Mouse (Mus musculus): Measurements from ENCODE around the gene Rps21.

The Rps21 gene

DNA sequence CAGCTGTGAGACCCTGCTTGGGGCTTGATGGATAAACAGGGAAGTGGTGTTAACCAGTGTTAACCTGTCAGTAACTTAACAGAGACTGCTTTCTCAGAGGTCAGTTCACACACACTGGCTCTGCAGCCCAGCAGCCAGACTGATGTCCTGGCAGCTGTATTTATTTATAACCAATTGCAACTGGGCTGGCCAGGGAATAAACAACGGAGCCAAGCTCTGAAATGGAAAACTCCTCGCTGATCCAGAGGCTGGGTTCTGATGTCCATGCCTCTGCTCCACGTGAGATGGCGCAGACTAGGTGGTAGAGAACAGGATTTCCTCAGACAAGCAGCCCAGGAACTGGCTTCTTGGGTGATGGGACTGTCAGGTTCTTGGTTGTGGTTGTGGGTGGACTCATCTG, 34.8 kb downstream of the Rps21 start:
- DNase-seq: no peak

DNA sequence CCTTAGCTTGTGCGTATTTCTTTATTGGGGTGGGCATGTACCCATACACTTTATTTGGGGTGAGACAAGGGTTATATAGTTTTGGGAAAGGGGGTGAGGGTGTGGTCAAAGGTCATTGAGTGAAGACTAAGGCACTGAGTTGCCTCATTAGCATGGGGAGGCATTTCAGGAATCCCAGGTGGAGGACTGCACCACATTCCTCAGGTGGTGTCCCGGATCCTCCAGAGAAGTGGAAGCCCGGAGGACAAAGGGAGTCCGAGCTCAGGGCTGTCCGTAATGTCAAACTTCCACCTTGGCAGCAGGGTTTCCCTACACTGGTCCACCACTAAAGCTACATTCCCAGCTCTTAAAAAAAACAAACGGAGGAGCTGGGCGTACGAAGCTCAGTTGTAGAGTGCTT, 35.7 kb downstream of the Rps21 start:
- DNase-seq: no peak

DNA sequence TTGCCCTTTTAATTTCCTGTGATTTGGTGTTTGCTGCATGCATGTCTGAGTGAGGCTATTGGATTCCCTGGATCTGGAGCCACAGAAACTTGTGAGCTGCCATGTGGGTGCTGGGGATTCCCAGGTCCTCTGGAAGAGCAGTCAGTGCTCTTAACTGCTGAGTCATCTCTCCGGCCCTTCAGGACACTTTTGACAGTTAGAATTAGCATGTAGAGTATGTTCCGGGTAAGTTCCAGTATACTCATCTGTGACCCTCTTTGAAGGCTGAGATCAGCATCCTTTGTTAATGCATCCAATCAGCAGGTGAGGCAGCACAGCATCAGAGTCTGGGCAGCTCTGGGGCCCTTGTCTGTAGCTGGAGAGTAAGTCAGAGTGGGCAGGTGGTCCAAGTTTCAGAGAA, 43.1 kb downstream of the Rps21 start:
- no peak for DNase-seq

DNA sequence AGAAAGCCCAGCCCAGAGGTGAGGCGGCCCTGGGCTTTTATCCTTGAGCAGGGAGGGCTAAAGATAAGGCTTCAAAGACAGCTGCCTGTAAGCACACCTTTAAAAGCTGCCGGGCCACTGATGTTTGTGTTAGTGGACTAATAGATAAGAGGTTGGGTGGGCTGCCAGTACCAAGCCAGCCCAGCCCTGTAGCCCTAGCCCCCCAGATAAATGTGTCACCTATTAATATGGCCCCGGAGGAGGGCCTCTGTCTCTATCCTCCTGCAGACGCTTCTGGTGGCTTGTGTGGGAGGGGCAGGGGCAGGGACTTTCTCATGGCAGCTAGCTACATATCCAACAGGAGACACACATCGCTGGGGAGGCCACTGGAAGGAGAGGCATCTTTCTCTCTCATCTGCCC, 43.6 kb downstream of the Rps21 start:
- DNase-seq: no peak

DNA sequence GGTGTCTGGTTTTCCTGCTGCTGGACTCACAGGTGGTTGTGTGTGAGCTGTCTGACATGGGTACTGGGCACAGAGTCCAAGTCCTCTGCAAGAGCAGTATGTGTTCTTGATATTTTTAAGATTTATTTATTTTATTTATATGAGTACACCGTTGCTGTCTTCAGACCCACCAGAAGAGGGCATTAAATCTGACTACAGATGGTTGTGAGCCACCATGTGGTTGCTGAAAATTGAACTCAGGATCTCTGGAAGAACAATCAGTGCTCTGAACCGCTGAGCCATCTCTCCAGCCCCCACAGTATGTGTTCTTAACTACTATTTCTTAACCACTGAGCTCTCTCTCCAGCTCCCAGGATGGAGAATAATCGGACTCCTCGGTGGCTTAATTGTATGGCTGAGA, 45.0 kb downstream of the Rps21 start:
- no peak for DNase-seq

DNA sequence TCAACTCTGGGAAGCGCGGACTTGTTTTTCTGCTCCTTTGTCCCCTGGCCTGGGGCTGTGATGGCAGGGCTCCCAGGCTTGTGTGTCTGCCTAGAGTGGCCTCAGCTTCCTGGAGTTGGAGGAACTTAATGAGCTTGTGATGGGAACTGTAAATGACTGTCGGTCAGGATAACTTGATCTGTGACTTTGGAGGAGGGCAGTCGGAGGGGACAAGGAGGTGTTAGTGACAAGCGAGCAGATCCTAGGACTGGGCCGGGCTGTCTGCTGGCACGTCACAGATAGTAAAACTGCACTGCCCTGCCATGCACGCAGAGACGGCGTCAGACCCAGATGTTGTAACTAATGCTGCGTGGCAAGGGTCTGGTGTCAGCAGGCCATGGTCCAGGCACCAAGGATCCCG, 46.3 kb downstream of the Rps21 start:
- no peak for DNase-seq

DNA sequence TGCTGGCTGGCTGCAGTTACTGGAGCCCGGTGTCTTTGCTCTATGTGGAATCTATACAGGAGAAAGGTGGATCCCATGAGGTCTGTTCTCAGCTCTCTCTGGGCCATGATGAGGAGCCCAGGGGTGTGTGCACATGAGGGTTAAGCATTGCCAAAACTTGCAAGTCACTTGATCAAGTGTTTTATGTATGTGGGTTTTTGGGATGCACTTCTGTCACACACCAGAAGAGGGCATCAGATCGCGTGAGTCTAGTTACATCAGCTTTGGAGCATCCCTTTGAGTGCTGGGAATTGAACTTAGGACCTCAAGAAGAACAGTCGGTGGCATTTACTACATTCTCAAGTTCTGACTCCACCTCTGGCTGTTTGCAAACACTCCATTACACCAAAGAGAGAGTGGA, 47.4 kb downstream of the Rps21 start:
- no peak for DNase-seq

DNA sequence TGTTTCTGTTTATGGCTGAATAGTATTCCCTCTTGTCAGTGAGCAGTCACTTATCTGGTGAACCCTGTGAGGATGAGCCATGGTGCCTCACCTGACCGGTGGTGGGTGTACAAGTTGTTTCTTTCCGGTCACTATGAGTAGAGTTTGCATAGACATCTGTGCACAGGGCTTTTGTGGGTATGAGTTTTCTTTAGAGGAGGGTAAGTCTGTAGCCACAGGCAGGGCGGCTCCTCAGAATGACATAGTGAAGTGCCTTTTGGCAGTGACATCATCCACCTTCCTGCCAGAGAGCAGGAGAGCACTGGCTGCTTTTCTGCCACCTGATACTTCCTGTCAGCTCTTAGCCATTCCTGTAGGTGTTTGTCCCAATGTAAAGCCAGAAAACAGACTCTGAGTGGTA, 48.3 kb downstream of the Rps21 start:
- DNase-seq: no peak

DNA sequence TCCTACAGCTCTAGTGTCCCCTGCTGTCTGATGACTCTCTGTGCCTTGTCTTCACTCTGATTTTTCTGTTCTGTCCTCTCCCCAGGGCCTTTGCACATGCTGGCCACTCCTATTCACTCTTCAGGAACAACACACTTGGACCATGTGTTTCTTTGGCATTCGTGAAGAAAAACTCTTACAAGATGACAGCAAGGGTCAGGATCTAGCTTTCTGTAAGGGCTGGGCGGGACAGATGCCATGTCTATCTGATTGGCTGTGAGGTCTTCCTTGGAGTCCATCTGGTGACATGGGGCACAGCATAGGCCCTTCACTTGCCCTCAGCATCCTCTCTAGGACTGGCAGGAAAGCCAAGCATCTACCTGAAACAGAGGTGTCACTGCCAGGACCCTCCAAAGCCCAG, 48.8 kb downstream of the Rps21 start:
- no peak for DNase-seq

DNA sequence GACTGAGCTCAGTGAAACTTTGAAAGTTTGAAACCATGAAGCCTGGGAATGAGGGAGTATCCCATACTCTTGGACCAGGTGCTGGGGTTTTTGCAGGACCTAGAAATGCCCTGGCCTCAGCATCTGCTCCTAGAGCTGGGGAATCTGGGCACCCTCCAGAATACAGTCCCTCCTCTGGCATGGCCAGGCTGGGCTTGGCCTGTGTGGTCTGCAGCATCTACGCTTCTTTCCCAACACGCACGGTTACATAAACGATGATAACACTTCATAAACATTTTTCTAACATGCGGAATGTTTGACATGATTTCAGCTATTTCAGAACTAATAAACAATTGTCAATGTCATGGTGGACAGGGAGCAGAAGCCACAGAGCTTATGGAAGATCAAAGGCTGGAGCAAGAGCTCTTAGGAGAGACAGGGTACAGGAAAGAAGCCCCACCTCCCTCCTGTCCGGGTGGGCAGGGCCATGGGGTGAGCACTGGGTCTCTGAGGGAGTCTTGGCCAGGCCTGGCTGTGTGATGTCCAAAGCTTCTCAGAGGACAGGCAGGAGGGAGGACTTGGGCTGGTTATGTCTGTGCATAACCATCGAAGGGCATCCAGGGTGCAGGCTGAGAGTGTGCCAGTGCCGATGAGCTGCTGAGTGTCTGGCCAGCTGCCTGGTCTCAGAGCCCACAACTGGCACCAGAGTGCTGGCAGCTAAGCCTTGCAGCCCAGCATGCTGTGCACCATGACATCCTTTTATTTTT, 49.4 kb downstream of the Rps21 start:
- no peak for DNase-seq

DNA sequence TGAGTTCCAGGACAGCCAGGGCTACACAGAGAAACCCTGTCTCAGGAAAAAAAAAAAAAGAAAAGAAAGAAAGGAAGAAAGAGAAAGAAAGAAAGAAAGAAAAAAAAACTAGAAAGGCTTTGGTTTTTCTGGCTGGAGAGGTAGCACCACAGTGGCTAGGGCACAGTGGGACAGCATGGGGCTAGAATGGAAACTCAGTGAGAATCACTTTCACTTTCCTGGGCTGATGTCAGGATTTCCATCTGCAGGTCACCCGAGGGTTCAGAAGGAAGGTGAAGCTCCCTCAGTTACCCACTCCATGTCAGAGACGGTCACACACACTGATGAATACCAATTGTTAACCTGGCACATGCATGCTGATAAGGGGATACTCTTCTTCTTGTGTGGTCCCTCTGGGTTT, 50.5 kb downstream of the Rps21 start:
- no peak for DNase-seq
